Mouse (Mus musculus) mouse embryonic stem cell (cell line): ENCODE data around the gene Cdc42se1.

Experiments used
- in situ Hi-C, 2 experiments: fragments of 300-500 bp; cut with MboI; formaldehyde crosslinking; loops; 1 replicate in 1 of 2; 3 replicates in 1 of 2; pipeline ENCODE4 v1.14.3; 2019 to 2020; ENCODE audit warnings: low sequenced_read_pairs in 2 of 2, low pct_unique_long_range_greater_than_20kb in 1 of 2, mixed read lengths in 1 of 2; ENCODE audit not compliant: unreplicated experiment in 1 of 2

Cdc42se1 gene

DNA sequence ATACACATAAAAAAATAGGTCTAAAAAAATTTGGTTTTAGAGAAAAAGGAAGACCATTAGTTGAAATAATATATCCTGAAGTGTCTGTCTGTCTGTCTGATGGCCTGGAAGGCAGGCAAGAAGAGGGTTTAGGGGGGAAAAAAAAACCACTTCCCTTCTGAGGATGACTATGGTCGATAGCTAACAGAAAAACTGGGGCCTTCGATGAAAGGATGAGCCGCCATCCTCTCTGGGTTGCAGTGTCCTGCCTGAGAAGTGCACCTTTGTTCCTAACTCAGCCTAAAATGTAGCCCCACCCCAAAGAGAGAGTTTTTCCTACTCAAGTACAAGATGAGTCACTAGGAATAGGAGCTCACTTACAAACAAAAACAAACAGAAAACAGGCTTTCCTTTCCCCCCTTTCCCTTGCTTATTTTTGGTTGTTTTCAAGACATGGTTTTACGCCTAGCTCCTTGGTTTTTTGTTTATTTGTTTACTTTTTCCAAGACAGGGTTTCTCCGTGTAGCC, 47.9 kb downstream of the Cdc42se1 start:
- in situ Hi-C loops, result no loop called here

DNA sequence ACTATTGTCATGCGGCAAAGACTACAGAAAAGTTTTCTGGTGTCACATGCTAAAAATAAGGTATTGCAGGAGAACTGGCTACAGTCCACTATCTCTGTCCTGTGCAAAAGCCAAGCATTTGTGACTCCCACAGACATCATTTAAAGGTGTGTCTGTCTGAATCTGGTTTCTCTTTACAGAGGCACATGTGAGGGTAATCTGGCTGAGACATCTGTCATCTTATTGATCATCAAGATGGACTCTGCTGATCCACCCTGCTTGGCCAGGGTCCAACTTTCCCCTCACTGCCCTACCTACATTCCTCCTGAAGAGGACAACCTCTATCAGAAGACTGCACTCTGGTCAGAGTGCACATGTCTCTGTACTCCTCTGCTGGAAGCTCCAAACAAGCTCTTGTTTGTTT, 48.6 kb downstream of the Cdc42se1 start:
- in situ Hi-C loops, result no loop called here

DNA sequence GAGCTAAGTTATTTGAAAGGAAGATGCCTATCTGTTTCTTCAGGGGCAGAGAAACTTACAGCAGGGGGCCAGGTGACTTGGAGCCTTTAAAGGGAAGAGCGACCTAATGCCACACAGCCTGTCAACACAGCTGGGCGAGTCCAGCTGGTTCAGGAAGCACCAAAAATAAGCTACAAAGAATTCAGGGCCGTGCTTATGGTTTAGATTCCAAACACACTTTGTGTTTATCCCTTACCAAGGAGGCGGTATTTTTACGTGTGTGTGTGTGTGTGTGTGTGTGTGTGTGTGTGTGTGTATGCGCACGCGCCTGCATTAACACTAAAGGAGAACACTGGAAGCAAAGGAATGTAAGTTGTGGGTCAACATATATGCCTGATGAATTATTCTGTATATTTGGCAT, 52.2 kb downstream of the Cdc42se1 start:
- in situ Hi-C loops, result no loop called here

DNA sequence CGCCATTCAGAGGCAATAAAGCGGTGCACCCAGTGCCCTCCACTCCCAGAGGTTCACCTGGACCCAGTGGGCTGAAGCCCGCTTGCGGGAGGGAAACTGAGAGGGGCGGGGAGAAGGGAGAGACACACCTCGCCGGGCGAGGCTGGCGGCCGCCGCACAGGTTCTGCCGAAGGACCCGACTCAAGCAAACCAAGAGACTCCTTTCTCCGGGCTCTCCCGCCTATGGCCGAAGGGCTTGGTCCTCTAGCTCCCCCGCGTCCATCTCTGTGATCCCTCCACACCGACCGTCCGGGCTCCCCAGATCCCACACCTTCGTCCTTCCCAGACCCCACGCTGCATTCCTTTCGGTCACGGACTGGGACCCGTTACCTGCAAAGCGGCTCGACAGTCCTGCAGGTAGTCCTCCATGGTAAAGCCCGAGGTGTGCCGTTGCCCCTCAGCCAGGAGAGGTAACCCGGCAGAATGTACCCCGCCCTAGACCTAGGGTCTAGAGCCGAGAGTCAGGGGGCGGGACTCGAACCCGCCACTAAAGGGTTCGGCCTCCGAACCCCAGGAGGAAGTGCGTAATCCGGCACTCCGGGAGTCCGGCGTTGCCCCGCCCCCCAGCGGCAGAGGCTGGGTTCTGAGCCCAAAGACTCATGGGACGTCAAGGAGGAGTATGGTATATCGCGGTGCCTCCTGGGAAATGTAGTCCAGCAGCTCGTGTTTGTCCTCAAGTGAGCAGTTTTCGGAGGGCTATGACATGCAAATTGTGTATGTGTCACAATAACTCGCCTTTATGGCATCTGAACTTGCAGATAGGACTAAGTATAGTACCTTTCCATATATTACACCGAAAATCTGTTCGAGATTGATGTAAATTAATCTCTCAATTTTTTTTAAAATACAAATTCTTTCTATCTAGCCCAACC, 52.9 kb downstream of the Cdc42se1 start, which contains the start of the genes Mindy1 and Prune1:
Gene Mindy1, plus strand, starts transcription at position 130 of the 911 bp plus-strand sequence.
Gene Prune1, minus strand, starts transcription at position 861 of the 911 bp plus-strand sequence.
- in situ Hi-C loops, result no loop called here

DNA sequence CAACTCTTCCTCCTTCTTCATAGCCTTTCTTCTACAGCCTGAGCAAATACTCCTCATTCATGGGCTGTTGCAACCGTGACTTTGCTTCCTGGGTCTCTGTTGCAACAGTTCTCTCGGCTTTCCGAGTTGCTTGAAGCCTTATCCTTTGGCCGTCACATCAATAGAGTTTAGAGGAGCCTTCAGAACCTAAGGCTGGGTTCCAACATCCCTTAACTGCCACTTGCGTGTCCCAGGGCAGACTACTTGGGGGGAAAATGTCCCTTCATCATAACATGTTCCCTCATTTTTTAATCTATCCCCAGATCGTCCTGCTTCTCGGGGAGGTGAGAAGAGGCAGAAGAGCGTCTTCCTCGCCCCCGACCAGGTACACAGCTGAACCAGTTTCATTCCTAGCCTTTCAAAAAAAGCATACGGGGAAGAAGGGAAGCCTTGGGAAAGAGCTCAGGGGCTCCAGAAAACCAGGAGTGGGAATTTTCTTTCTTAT, 53.9 kb downstream of the Cdc42se1 start:
- in situ Hi-C loops, result no loop called here

DNA sequence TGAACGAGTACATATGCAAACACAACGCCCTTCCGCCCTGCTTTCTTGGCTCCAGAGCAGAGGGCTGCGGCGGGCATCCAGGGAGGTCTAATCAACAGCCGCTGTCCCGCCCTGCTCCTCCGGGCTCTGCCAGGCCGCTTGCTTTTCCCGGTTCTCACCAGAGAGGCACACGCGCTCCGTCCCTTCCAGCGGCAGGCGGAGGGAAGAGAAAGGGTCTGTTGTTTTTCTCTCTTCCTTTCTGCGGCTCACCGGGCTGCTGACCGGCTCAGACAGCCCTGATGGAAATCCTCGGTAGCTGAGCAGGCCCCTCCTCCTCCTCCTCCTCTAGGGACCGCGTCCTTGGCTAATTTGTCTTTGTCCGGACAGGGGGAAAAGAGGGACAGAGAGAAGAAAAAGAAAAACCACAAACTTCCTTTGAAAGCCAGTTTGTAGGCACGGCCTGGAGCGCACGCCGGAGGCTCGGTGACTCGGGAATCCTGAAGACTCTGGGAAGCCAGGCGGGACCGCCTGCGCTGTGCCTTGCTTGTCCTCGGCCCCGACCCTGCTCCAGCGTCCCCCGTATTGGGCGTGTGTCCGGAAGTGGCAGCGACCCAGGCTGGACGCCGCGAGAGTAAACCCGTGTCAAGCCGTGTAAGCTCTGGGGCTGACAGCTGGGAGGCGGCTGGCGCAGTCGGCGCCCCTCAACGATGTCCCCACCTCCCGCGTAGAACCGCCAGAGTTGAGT, 54.5 kb downstream of the Cdc42se1 start:
- in situ Hi-C loops, result no loop called here

DNA sequence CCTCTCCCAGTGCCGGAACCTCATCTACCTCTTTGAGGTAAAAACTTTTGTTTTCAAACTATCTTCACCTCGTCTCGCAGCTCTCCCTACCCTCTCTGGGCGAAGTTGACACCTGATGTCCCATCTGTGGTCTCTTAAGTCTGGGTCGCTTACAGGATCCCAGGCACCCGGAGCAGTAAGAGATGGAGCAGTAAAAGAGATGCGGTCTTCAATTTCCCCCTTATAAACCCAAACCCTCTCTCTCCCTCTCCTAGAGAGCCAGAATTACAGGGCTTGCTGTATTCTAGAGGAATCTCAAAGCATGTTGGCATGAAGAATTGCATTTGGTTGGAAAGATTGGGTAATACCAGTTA, 55.0 kb downstream of the Cdc42se1 start:
- in situ Hi-C loops, result no loop called here

DNA sequence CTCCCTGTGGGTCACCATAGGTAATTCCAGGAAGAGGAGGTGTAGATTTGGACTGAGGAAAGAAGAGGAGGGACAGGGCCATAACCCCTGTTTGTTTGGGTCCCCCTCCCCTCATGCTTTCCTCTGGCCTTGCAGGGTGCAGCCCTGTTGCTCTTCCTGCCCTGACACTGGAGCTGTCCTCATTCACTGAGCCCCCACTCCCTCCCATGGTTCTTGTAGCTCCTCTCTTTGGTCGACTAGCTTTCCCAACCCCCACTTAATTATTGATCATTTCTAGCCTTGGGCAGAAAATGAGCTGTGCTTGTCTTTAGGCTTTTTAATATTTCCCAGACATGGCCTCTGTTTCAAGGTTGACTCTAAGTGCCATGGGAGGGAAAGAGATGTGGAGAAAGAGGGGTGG, 55.5 kb downstream of the Cdc42se1 start:
- in situ Hi-C loops, result no loop called here

DNA sequence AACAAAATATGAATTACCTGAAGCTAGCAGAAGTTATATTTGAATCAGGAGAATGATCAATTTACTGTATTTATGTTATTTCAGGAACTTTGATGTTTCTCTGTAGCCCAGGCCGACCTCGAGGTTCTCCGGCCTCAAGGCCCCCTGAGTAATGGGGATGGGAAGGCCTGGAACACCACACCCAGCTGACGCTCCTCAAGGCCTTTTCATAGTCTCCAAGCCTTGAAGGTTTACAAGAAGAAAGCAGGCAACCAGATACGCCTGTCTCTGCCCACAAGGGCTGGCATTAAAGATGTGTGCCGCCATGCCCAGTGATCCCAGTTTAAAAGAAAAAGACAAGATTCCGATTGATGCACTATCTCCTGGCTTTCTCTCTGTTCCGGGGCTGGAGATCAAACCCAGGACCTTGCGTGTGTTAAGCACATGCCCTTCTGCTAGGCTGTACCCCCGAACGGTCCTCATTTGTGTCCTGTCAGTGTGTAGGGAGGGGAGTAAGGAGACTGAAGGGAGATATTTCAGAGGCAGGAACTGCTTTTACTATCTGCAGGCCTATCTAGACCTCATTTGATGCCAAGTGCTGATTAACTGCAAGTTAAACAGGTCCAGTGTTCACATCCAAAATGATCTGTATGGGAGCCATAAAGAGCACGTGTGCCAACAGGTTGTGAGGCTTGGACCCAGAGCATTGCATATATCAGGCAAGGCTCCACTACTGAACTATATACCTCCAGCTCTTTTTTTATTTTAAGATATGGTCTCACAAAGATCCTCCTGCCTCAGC, 56.2 kb downstream of the Cdc42se1 start:
- in situ Hi-C loops, result no loop called here

DNA sequence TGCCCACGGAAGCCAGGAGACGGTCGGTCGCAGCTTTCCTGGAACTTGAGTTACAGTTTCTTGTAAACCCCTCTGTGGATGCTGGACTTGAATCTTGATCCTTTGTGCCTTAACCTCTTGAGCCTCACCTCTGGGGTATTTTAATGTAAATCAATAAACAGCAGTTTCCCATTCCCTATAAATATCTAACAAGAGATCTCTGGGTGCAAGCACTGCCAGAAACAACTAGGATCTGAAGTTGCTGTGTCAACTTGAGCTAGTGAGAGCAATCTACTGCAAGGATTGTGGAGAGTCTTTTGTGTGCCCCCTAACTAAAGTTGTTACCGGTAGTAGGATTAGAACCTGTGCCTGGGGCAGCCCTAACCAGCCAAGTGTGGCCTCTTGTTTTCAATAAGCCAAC, 56.9 kb downstream of the Cdc42se1 start:
- in situ Hi-C loops, result no loop called here
